Mouse (Mus musculus) adrenal gland, adult 18-20 months (tissue): Measurements from ENCODE around the gene Wtap. TPM values are rescaled to one million over a fixed set of nuclear protein-coding genes. Genes with fewer than 3 reads are reported as not detected.
"Not testable (repeated sequence)": the region's sequence is repeated elsewhere in the genome, so short reads cannot be mapped to it uniquely, and the experiment has no call there.

Experiments
- DNase-seq, 2 experiments: peaks; one replicate each; pipeline ENCODE4 v3.0.0; 2021 to 2022; ENCODE audit warnings: low spot score in 2 of 2
- total RNA-seq, 2 experiments: library from RNA; stranded (reverse); gene quantifications; 1 replicate in 1 of 2; 2 replicates in 1 of 2; pipeline ENCODE4 v1.2.3; 2021

The Wtap gene
- total RNA-seq, 2 experiments from 2014 or later, result 55.4 to 55.6 TPM

DNA sequence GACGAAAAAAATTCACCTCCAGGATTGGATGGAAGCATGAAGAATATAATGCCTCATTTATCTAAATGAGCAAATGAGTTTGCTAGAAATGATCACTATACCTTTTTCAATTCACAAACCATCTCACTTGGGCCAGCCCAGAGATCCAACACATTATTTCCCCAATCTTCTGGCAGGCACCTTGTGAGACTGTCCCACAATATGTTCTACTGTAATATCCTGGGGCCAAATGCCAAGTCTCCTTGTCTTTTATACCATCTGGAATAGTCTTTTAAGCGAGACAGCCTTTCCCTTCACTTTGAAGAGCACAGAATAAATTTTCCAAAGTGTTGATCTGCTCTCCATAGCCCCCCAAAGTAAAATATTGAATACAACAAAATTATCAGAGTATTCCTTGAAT, 20.1 kb downstream of the Wtap start:
- no peak for DNase-seq

DNA sequence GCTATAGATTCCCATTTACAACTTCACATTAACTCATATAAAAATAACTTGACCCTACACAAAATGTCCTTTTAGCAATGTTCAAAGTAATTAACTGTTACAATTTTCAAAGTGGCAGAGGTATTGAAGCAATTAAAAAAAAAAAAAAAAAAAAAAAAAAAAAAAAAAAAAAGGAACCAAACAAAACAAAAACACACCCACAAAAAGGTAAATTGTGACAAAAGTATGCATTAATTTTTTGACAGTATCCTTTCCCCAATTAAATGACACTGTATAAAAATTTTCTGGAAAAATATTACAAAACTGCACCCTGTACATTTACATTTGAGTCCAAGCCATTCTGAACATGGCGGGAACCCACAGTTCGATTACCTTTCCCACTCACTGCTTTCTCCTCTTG, 26.8 kb downstream of the Wtap start:
- DNase-seq, result no peak

DNA sequence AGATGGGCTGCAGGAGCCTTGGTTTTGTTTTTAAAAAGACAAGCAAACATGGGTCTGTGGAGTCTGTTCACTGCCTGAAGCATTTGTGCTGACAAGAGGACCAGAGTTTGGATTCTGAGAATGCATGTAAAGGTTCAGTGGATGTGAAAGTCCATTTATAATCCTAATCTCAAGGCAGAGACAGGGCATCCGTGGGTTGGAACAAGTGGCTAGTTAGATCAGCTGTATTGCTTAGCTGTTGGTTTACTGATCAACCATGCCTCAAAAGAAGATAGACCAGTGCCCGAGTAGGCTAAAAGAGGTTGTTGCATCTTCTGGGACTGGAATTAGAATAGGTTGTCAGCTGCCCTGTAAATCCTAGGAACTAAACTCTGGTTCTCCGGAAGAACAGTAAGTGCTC, 30.5 kb downstream of the Wtap start:
- no peak for DNase-seq

DNA sequence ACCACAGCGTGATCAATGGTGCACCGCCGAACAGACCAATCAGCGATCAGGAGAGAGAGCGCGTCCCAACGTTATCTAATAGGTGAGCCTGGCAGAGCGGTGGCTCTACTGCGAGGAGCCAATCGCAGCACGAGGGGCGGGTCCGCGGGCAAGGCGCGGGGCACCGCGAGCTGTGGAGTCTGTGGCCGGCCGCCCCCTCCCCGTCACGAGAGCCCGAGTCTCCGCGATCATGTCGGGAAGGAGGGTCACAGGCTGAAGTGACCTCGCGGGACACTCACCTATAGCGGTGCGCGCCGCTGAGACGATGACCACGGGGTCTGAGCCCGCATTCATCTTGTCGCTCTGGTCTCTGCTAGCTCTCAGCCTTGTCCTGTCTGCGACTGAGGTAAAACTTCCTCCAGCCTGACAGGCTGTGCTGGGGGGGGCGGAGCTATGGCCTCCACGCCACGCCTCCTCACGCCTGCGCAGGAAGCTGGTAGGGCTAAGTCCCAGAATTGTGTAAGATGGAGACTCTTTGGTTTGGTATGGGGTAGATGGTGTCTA, 33.6 kb downstream of the Wtap start, which contains the start of gene Acat2:
Acat2 (minus strand) TSS at position 417 of the 543 bp plus-strand sequence.
- peak; percentile 88 to 89 for DNase-seq

DNA sequence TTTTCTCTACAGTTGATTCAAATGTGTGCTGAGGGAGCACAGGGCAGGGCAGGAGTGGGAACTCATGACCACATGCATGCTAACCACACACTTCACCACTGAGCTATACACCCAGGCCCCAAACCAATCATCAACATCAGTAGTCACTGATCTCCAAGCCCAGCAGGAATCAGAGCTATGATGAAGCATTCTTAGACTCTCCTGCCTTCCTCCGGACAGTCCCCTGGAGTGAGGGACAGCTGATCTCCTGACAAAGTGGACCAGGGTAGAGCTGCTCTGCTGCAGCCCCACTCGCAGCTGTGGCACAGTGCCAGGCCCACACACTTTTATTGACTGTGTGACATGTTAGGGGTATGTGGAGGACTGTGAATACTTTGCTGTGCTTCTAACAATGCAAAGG, 34.6 kb downstream of the Wtap start:
- not testable (repeated sequence) for DNase-seq

DNA sequence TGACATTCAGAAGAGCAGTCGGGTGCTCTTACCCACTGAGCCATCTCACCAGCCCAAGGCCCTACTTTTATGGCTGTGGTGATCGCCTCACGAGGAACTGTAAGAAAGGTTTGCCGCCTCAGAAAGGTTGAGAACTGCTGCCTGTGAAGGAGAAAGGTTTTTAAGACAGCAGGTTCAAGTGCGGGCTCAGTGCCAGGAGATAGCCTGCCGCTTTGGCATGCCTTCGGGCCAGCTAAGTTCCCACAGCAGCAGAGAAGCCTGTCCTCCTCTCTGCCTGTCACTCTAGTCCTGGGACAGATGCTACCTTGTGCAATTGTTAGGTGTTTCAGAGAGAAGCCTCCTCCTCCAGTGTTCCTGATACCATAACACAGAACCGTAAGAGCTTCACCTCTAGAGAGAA, 37.3 kb downstream of the Wtap start:
- no peak for DNase-seq

DNA sequence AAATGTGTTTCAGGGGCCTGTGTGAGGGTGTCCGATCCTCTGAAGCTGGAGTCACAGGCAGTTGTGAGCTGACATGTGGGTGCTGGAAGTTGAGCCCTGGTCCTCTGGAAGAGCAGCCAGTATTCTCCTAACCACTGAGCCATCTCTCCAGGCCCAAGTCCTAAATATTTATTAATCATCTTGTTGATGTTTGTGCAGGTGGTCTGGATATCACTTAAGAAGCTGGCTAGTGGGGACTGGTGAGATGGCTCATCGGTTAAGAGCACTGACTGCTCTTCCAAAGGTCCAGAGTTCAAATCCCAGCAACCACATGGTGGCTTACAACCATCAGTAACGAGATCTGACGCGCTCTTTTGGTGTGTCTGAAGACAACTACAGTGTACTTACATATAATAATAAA, 44.3 kb downstream of the Wtap start:
- no peak for DNase-seq

DNA sequence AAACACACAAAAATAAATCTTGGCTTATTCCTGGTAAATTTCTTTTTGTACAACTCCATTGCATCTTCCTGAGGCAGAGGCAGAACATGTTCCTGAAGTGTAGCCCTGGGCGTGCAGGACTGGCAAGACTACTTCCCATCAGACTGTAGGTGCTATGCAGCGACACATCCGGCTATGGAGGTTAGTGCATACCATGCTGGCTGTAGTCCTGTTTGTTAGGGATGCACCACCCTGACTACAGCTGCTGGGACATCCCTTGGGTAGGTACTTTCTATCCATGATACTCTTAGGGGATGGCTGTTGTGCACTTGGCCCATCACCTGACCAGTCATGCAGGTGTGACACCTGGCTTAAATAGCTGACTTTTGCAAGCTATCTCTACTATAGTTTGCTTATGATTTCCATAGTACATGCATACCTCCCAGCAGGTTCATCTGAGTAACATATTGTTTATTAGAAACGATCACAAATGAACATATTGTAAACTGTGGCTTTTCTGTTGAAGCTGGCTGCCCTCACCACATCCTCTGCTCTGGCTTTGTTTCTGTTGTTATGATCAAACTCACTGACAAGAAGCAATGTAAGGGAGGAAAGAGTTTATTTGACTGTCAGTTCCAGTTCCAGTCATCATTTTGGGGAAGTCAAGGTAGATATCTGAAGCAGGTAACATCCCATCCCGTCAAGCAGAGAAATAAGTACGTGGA, 51.4 kb downstream of the Wtap start:
- no peak for DNase-seq

DNA sequence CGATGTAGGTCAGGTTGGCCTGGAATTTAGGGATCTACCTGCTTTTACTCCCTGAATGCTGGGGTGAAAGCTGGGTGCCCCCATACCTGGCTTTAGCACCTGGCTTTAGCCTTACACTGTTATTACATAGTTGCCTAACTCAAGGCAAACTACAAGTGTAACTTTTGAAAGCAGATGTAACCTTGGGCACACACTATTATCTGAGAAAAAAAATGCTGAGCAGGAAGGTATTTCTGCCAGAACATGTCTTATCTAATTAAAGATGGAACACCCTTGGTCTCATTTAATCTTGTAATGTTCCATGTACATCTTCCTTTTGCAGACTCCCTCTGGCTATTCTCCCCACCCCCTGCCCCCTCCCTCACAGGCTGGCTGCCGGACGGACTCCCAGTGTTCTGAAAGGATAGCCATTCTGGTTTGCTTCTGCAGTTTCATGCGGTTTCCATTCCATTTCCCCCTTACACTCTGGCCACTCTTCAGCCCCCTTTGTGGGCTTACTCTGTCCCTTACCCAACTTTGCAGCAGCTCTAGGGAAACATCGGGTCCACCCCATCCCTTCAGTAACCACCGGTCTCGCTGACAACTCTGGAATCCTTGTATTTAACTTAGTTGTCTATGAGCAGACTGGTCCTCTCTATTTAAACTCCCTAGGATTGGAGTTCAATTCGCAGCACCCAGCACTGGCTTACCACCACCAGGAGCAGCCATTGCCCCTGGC, 52.3 kb downstream of the Wtap start:
- DNase-seq, result no peak

DNA sequence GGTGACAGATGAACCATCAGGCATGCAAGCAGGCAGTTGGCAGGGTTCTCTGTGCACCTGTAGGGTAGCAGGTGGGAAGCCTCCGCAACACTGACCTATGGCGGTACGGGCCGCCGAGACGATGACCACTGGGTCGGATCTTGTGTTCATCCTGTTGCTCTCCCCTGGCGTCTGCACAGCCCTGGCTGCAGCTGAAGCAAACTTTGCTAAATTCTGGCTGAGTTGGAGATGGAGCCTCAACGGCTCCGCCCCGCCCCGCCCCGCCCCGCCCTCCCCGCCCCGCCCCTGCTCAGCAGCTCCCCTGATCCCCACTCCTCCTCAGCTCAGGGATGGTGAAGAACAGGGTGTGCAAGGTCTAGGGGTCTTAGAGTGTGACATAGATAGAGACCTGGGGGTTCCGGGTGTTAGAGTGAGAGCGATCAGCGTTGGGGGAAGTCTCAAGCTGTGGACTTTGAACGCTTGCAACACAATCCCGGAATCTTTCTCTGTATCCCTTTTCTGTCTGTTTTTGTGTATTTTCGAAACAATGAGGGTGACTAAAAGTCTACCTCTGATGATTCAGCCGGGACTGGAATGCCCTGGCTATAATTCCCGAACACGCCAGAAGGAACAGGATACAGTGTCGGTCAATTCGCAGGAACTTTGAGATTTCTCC, 53.7 kb downstream of the Wtap start, which contains the start of gene Acat3:
Acat3 (minus strand) TSS at position 450 of the 655 bp plus-strand sequence.
- peak in 1 of 2 experiments; percentile 6 for DNase-seq

DNA sequence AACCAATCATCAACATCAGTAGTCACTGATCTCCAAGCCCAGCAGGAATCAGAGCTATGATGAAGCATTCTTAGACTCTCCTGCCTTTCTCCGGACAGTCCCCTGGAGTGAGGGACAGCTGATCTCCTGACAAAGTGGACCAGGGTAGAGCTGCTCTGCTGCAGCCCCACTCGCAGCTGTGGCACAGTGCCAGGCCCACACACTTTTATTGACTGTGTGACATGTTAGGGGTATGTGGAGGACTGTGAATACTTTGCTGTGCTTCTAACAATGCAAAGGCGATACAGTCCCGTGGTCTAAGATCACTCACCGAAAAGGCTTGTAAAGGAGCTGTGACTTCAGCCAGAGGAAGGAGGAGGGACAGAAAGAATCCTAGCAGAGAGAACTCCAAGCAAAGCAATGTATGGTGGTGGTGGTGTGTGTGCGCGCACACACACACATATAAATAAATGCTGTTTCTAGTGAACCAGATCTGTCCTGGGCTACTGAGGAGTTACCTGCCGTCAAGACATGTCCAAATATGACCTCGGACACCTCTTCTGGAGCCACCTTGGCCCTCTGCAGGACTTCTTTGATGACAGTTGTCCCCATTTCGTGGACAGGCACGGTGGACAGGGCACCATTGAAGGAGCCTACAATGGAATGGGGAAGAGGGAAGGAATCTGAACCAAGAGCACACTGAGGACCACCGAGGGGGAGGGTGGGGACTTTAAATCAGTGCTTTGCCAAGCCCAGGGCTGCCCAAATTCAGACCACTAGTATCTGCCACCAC, 54.4 kb downstream of the Wtap start:
- DNase-seq, result not testable (repeated sequence)

DNA sequence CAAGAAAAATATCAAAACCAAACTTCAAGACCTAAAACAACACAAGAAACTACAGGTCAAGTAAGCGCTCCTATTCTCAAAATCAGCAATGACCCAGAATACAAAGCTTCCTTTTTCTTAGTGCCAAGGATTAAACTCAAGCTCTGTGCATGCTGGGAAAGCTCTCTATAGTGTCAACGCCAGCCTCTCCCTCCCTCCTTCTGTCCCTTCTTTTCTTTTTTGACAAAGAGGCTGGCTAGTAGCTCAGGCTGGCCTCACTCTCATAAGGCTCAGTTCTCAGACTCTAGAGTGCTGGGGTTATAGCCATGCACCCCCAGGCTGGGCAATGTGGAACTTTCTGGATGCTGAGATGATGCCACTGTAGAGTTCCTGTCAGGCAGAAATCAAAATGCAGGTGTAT, 55.9 kb downstream of the Wtap start:
- no peak for DNase-seq

DNA sequence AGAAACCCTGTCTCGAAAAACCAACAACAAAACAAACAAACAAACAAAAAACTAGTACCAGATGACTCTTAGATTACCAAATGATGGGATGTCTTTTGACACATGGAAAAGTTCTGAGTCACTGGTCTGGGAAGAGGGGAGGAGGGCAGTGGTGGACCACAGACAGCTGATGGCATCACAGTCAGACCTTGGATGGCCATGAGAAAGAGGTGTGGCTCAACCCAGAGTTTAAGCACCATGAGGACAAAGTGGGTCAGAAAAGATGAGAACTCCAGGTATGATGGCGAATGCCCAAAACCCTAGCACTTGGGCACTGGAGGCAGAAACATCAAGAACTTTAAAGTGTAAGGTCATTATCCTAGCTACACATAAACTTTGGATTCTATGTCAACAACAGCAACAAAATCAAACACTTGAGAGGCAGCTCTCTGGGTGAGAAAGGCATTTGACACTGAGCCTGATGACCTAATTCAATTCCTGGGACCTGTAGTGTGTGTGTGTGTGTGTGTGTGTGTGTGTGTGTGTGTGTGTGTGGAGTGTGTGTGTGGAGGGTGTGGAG, 56.5 kb downstream of the Wtap start:
- no peak for DNase-seq

DNA sequence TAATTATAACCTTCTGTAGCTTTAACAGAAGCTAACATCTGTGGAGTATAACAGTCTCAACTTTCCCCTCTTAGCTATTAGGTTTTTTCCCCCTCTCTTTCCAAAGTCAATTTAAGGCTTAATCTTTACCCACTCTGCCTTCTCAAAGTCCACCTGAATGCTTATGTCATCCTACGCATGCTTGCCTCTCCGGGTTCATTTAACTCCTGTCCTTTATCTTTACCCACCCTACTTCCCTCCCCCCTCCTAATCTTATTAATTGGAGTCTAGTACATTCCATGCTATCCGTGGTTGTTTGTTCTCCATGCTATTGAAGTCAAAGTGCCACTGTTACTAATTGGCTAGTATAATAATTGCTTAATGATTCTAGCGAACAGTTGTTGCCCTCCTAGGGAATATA, 58.2 kb downstream of the Wtap start:
- DNase-seq, result no peak

DNA sequence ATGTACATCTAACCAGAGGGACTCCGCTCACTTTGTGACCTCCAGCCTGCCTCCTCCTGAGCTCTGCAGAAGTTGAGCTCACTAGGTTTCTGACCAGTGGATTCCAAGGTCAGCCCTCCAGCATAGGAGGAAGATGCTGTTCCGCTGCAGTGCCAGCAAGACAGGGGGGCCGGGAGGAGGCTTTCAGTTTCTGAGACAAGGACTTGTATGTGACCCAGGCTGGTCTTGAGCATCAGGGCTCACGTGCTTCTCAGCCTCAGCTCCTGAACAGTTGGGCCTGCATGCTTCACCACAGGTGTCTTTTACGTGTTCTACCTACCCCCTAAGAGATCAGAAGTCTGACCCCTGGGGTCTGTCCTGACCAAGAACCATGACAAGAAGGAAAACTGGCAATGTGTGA, 62.4 kb downstream of the Wtap start:
- not testable (repeated sequence) for DNase-seq

DNA sequence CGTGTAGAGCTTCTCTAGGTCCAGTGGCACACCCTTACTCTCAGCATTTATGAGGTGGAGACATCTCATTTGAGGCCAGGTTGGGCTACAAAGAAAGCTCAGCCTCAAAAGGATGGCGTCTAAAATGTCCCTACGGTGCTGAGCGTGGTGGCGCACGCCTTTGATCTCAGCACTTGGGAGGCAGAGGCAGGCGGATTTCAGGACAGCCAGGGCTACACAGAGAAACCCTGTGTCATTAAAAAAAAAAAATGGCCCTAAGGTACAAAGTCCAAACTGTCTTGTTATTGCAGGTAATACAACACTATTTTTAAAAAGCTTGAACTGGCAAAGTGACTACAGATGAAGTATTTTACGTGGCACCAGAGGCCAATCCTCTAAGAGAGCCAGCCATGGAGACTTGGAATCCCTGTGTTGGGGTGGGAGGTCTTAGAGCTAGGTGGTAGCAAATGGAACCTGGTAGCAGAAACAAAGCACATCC, 68.2 kb downstream of the Wtap start:
- no peak for DNase-seq

DNA sequence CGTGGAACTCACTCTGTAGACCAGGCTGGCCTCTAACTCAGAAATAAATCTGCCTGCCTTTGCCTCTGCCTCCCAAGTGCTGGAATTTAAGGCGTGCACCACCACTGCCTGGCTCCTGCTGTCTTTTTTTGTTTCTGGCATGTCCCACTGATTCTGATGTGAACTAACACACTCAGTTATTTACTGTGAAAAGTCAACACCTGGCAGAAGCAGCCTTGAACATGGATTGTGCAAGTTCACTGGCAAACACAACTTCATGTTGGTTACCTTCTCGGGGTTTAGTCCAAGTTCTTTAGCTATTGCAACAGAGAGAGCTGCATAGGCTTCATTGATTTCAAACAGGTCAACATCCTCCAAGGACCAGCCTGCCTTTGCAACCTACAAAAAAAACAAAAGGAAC, 69.0 kb downstream of the Wtap start:
- no peak for DNase-seq

DNA sequence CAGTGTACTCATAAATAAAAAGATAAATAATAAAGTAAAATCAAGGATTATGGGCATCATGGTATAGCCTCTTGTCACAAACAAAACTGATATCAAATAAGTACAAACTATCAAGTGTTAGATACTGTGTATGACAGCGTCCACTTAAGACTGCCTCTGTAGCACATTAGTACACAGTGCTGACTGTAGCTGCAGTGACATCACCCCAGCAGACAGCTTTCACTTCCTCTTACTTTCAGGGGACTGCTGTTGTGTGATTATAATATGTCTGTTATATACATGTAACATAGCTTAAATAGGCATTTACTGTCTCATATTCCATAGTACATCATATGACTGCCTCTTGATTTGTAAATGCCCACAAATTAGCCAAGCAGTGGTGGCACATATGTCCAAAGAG, 72.9 kb downstream of the Wtap start:
- DNase-seq, result no peak
